Mouse (Mus musculus): ENCODE measurements around the gene Lyzl4. TPM values are rescaled to one million over a fixed set of nuclear protein-coding genes. Genes with fewer than 3 reads are reported as not detected.

Gene Lyzl4
- total RNA-seq, 2 experiments from 2014 or later = 0.69 to 1.3 TPM

DNA sequence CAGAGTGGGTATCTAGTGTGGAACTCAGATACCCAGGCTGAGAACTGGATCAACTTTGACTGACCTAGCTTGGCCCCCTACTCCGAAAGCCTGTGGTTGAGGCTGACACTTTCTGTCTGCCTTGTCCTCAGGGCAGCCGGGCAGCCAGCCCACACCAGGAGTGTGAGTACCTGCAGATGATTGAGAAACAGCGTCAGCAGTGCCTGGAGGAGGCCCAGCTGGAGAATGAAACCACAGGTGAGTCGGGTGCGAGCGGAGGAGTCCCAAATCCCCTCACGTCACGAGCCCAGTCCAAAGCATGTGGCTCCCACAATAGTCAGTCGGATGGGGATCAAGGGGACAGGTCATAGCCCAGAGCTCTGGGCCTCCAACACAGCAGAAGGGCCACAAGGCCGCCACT is 11.8 kb upstream of the Lyzl4 start:
- DNase-seq (ENCODE audit: low spot score in 2 of 2) = no peak

DNA sequence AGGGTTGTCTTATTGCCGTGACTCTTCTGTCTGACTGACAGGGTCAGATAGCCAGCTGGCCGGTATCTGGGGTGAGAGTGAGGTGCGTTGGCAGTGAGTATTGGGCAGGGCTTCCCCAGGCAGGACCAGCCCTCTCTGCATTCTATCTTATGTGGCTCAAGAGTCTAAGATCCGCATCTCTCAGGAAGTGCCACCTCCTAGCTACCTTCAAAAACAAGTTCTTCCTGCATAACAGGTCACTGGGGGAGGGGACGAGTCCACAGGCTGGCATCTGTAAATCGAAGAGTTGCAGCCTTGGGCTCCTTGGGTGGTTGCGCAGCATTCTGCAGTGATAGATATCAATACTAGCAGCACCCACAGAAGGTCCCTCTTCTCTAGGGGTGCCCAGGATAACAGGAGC is 5.1 kb upstream of the Lyzl4 start:
- no peak for DNase-seq (ENCODE audit: low spot score in 2 of 2)

DNA sequence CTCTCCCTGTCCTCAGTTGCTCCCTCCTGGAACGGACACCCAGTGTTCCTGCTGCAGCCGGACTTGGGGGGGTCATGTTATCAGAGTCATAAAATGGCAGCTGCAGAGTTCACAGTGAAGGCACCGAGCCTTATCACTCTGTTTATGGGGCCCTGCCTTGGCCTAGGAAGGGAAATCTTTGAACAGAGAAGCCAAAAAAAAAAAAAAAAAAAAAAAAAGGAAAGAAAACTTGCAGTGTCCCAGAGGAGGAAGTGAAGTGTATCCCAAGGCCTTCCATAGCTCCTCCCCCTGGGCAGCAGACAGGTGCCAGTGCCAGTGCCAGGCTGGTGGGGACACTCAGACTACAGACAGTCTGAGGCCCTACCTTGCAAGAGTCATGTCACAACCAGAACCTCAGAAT is 3.0 kb upstream of the Lyzl4 start:
- no peak for DNase-seq (ENCODE audit: low spot score in 2 of 2)

DNA sequence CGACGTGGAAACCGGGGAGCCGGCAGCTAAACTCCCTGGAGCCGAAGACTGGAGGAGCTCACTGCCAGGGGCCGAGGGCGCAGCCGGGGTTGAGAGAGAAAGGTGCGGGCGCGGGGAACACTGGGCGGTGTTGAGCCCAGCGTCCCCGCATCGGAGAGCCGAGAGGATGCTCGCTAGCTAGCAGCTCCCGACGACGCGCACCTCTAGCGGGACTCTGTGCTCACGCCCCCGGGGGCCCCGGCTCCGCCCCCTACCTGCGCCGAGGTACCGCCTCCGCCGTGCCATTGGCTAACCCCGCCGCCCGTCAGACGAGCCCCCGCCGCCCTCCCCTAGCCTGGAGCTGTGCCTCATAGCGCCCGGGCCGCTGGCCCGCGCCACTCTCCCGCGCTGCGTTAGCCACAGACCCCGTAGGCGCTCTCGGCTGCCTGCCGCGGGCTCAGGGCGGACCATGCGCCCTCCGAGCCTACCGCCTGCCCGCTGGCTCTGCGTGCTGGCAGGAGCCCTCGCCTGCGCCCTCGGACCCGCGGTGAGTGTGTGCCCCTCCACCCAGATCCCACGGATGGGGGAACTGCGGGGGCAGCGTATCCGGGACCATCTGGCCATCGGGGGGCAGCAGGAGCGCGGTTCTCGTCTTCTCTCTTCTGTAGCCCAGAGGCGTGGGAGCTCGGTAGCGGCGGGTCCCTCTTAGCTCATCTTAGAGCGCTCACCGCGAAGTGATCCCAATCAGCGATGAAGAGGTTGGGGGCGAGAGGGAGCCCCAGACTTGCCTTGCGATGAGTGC is 695 bp upstream of the Lyzl4 start, which contains the start of gene Vipr1:
Gene Vipr1 (plus strand): TSS at position 316 of the 781 bp plus-strand sequence.
- DNase-seq (ENCODE audit: low spot score in 2 of 2) = peak; percentile 78 to 88

GRCm38 (mm10) chr9:121641235-121641915 is 521 bp downstream of the Lyzl4 start:
- no peak for DNase-seq (ENCODE audit: low spot score in 2 of 2)

GRCm38 (mm10) chr9:121639790-121640189 is 2.1 kb downstream of the Lyzl4 start:
- peak; percentile 60 to 67 for DNase-seq (ENCODE audit: low spot score in 2 of 2)

DNA sequence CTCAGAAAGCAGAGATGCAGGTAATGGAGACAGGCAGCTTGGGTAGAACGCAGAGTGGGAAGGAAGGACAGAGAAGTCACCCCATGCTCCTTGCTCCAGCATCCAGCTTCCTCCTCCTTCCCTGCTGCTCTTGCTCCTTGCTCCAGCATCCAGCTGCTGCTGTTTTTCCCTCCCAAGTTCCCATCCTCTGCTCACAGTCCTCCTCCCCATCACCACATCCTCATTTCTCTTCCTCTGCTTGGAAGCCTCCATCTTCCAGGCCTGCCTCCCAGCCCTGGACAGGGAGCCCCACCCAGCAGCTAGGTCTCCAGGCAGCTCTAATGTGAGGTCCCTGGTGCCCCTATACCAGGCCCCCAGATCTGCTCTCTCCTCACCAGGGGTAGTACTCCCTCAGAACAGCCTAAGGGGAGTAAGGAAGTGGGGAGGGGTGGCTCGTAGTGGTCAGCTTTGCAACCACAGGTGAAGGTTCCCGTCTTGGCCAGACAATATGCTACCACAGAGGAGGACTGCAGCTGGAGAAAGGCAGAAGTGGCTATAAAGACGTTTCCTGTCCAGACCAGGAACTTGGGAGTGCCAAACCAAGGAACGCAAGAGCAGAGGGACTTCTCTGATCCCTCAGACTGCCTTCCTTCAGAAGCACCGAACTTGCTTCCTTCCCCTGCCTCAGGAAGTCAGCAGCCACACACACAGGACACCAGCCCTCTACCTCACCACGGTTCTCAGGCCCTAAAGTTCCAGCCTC is 5.9 kb downstream of the Lyzl4 start:
- no peak for DNase-seq (ENCODE audit: low spot score in 2 of 2)

DNA sequence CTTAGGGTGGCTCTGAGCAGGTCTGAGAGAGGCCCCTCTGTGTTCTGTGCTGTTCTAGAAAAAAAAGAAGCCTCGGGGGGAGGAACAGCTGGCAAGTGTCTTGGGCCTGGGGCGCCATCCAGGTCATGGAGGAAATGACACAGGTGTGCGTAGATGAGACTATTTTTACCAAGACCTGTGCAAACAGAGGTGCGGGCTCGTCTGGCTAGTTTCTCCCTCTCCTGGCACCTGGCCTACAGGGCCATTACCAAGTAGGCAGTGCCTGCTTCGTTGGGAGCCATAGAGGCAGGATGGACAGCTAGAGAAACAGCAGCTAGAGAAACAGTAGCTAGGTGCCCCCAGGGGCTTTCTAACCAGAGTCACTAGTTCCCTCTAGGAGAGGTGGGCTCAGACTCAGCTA is 8.6 kb downstream of the Lyzl4 start:
- DNase-seq (ENCODE audit: low spot score in 2 of 2) = no peak

- DNase-seq (ENCODE audit: low spot score in 2 of 2) = no peak
These were observed 9.0 kb downstream of the Lyzl4 start for GRCm38 (mm10) chr9:121632891-121633290.

DNA sequence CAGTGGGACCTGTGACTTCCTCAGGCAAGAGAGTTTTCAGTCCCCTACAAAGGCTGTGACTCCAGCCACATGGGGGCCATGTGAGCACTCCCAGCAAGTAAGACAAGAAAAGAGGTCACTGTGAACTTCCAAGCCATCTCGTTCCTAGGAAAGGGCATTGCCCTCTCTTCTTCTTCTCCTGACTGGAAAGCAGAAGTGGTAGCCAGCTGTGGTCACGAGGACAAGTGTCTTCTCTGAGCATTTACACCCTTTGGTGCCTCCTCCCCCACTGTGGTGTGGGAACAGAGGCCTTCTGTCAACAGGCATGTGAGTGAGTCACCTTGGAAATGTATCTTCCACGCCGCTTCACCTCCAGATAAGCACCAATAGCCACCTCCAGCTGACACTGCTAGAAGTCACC is 9.9 kb downstream of the Lyzl4 start:
- DNase-seq (ENCODE audit: low spot score in 2 of 2) = no peak

DNA sequence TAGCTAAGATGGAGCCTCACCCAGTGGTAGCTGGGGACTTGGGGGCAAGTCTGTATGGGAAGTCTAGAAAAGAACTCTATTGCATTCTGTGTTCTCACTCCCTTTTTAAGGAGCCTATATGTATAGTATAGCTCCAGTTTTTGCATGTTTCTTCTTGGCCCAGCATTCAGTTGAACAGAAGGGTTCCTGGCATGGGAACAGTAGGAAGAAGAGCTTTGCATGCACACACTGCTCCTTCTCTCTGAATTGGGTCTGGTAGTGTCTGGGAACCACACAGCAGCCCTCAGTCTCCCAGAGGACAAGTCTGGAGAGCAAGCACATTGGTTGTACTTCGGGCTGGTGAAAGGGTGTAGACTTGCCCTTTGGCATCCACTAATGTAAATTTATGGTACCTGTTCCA is 11.3 kb downstream of the Lyzl4 start:
- DNase-seq (ENCODE audit: low spot score in 2 of 2) = no peak

DNA sequence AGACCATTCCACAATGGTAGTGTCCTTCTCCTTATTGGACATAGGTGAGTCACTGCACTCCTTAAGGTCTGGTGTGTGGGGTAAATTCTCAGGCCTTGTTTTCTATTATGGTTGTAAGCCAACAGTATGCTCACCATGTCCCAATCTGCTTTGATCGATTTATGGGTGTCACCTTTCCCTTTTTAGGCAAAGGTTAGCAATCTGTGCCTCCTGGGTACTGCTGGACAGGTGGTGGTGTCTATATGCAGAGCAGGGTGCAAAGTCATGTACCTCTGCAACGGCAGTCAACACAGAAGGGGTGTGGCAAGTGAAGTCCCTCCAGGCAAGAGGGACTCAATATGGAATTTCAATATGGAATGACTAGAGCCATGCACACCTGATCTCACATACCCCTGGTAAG is 17.0 kb downstream of the Lyzl4 start:
- no peak for DNase-seq (ENCODE audit: low spot score in 2 of 2)

- no peak for DNase-seq (ENCODE audit: low spot score in 2 of 2)
These were observed 18.7 kb downstream of the Lyzl4 start for GRCm38 (mm10) chr9:121623235-121623634.

DNA sequence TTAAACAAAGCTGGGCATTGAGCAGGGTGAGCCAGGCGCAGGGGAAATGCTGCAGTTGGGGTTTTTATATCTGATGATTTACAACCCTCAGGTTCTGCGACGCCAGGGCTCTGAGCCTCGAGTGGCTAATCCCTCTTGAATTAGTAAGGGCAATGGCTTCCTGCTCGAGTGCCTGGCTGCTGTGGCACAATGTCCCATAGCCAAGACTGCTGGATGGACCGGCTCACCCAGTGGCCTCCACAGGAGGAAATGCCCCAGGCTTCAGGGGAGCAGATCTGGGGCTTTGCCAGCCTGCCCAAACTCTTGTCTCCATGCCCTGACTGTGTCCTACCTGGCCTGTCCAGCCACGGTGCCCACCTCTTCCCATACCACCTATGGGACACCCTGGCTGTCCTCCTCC is 22.5 kb downstream of the Lyzl4 start:
- DNase-seq (ENCODE audit: low spot score in 2 of 2) = no peak

DNA sequence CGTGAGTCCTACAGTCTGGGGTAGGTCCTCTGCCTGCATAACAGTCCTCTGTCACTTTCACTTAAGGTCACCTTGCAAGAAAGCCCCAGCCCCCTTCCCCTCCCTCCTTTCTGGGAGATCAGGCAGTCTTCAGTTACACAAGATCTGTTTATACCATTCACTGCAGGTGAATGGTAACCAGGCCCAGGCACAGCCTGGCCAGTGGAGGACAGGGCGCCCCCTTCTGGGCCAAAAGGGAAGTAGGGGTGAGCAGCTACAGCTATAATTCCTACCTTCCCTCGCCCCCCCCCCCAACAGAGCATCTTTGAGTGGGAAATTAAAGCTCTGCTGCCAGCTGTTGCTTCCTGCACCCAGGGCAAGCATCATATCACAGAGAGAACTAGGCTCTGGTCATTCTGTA is 25.4 kb downstream of the Lyzl4 start:
- DNase-seq (ENCODE audit: low spot score in 2 of 2) = no peak

GRCm38 (mm10) chr9:121614241-121614757 is 27.6 kb downstream of the Lyzl4 start:
- no peak for DNase-seq (ENCODE audit: low spot score in 2 of 2)

DNA sequence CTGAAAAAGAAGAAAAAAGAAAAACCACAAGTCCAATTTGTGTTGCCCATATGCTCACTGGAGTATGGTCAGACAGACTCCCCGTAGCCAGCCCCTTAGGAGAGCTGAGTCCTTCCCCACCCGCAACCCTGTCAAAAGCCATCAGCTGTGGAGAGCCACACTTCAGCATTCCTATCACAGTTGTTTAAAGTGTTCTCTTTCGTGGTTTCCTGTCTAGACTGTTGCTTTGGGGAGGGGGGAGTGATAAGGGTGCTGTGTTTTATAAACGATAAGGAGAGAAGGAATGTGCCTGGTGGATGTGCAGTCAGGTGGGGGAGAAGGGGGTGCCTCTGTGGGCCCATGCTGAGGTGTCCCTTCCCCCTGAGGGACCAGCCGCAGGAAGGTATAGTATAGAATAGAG is 28.7 kb downstream of the Lyzl4 start:
- DNase-seq (ENCODE audit: low spot score in 2 of 2) = no peak

DNA sequence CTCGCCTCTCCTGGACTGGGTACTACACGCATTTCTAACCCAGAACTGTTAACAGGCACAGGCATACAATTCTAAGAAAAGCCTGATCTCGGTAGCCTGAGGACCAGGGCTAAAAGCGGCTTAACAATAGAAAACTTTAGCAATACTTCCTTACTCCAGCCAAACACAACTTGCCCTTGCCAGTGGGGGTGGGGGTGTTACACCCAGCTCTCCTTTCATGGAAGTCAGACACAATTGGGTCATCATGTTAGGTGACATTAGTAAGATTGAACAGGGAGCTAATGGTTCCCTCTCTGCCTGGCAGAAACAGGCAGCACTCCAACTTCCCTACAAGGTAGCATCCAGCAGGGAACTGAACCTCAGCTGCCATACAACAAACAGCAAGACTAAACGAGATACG is 32.5 kb downstream of the Lyzl4 start:
- DNase-seq (ENCODE audit: low spot score in 2 of 2) = no peak

GRCm38 (mm10) chr9:121606498-121607096 is 35.3 kb downstream of the Lyzl4 start:
- no peak for DNase-seq (ENCODE audit: low spot score in 2 of 2)

DNA sequence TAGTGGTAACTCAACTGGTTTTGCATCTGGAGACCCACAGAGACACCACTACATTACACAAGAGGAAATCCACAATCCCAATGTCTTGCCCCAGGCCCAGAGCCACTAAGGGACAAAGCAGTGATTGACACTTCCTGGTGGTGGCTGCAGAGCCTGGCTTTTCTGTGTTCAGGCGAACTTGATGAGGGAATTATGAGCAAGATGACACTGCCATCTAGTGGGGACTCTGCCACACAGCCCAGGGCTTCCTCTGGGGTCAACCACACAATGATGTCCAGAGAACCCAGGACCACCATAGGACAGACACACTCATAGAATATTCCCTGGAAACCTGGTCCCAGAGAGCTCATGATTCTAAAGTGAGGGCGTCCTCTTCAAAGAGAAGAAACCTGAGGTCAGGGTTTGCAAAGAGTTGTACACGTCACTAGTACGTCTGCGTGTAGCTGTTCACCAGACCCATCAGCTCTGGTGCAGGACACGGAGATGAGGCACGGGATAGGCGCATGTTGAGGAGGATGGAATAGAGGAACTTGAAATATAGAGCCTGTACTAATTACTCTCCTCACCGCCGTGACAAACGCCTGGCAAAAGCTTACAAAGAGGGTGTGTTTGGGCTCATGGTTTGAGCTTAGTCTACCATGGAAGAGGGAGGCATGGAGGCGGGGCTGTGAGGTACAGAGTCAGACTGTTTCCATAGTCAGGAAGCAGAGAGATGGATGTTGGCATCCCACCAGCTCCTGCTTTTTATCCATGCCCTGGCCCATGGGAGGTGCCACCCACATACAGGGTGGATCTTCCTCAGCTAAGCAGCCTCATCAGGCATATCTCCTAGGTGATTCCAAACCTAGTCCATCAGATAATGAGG is 36.2 kb downstream of the Lyzl4 start:
- DNase-seq (ENCODE audit: low spot score in 2 of 2) = peak; percentile 78 to 87
